Mouse (Mus musculus): Measurements from ENCODE around the gene Supt16. TPM values are rescaled to one million over a fixed set of nuclear protein-coding genes. Genes with fewer than 3 reads are reported as not detected.

The Supt16 gene
- total RNA-seq, 2 experiments from 2014 or later, result 22.1 to 23.3 TPM

DNA sequence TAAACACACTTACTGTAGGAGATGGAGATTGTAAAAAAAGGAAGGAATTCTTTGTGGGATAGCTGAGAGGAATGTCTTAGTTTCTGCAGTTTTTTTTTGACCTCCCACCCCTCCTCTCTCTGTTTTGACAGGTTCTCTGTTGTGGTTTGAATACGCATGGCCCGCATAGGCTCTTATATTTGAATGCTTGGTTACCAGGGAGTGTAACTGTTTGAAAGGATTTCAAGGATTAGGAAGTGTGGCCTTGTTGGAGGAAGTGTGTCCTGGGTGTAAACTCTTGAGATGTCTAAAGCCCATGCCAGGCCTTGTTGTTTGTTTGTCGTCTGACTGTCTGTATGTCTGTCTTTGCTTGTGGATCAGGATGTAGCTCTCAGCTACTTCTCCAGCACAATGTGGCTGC is 44.6 kb downstream of the Supt16 start:
- no peak for DNase-seq (ENCODE audit: low spot score)
- intact Hi-C loops (cut with DNase I), result no loop called here

DNA sequence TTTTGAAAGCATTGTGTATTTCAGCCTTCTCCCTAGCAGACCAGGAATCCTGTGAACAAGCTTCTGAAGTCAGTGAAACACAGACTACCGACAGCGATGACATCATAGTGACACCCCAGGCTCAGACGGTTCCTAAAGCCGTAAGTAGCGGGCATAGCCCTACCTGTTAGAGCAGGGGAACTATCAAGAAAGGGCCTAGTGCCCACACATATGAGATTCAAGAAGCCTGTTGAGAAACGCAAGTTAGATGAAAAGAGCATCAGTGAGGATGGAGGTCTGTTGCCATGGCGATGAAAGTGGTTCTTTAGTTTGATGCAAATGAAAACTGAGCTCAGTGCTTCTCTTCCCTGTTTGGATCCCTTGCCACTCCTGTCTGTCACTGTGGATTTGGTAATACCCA is 45.0 kb downstream of the Supt16 start:
- intact Hi-C loops (cut with DNase I), result no loop called here
- DNase-seq (ENCODE audit: low spot score), result no peak

DNA sequence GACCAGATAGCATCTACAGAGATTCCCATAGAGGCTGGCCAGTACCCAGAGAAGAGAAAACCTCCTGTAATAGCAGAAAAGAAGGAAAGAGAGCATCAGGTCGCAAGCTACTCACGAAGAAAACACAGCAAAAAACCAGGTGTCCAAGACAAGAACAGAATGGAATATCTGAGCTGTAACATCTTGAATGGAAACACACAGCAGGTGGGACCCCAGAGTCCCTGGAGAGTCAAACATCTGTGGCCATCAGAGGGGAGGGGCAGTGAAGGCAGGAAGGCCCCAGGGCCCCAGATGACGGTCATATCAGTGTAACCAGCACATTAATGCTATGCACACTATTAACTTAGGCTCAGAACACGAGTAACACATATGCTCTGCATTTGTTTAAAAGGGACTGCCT is 47.3 kb downstream of the Supt16 start:
- intact Hi-C loops (cut with DNase I), result no loop called here
- no peak for DNase-seq (ENCODE audit: low spot score)

DNA sequence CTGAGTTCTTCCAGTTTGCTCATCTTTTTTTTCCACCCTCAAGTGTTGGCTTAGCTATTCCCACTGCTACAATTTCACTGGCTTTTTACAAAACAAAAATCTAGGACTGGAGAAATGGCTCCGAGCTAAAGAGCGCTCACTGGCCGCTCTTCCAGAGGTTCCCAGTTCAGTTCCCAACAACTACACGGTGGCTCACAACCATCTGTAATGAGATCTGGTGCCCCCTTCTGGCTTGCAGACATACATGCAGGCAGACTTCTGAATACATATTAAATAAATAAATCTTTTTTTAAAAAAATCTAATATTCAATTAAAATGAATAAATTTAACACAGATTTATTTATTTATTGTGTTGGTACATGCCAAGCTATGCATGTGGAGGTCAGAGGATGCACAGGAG is 50.7 kb downstream of the Supt16 start:
- intact Hi-C loops (cut with DNase I), result no loop called here
- DNase-seq (ENCODE audit: low spot score), result no peak

DNA sequence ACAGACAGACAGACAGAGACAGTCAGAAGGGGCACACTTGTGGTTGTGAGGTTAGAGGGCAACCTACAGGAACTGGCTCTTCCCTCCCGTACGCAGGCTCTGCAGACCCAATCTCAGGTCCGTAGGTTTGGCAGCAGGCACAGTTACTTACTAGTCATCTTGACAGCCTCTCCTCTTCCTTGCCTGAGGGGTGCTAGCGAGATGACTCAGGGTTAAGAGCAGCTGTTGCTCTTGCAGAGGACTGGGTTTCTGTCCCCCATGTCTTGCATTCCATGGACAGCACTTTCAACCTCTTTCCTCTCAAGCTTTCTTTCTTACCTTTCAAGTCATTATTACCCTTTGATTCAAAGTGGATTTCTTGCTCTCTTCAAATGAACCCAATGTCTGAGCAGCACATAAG is 53.1 kb downstream of the Supt16 start:
- intact Hi-C loops (cut with DNase I), result no loop called here
- no peak for DNase-seq (ENCODE audit: low spot score)

DNA sequence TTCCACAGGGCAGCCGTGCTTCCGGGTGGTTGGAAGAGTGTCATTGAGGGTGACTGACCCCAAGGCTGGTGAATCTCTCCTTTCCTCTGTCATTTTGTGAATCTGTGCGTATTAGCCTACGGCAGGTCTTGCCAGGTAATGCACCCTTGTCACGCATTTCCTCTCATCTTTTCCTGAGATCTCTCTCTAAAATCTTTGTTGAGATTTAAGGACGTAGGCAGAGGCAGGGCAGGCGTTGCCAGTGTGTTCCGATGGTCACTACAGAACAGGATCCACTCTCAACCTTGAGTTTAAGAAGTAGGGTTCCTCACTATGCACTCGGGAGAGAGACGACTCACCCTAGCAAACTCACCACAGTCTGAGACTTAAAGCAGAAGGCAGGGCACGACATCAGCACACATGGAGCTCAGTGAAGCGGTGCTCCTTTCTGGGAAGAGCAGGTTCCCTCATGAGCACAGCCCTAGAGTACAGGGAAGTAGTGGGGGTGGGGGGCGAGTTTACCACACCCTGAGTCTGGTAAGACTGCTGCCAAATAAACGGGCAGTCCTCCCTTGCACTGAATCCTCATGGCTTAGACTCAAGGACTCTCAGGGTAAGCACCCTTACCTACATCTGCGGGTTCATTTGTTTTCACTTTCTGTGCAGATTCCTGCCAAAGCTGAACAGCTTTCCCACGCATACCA is 55.6 kb downstream of the Supt16 start:
- no peak for DNase-seq (ENCODE audit: low spot score)
- intact Hi-C loops (cut with DNase I), result no loop called here

DNA sequence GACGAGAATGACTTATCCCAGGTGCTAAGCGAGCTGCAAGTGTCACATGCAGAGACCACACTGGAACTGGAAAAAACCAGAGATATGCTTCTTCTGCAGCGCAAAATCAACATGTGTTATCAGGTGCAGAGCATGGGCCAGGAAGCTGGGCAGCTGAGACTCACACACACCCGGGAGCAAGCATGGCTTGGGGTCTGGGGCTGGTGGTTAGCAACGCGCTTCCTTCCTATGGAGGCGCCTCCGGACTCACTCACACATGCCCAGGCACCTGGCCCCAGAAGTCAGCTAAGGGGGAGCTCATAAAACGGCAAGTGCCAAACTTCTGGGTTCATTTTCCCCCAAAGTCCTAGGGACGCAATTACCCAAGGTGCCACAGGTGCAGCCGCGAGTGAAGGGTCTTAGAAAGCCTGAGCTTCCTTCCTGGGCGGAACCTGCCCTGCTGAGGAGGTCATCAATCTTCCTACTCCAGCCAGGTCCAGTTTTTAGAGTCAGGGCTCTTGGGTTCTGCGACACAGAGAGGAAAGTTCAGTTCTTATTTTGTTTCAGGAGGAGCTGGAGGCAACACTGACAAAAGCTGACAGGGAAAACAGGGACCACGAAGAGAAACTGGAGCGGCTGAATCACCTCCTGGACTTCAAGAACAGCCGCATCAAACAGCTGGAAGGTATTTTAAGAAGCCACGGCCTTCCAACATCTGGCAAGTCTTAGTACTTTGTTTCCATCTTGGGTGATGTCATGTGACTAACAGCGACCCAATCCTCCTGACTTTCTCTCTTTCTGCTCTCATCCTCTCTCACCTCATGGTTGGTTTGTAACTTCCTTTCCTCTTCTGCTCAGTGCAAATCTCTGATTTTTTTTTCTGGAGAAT is 56.4 kb downstream of the Supt16 start:
- intact Hi-C loops (cut with DNase I), result no loop called here
- DNase-seq (ENCODE audit: low spot score), result no peak

DNA sequence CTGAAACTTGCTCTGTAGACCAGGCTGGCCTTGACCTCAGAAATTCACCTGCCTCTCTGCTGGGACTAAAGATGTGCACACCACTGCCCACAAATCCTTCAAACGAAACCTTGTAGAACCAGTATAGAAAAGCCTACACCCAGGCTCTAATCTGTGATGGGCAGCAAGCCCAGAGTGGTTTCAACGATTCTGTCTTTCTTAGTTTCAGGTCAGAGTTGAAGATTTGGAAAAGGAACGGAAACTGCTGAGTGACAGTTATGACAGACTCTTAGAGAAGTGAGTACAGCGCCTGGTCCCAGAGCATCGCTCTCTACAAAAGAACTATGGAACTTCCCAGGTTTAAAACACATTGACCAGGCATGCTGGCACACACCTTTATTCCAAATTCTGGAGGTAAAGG is 63.6 kb downstream of the Supt16 start:
- intact Hi-C loops (cut with DNase I), result no loop called here
- DNase-seq (ENCODE audit: low spot score), result no peak

DNA sequence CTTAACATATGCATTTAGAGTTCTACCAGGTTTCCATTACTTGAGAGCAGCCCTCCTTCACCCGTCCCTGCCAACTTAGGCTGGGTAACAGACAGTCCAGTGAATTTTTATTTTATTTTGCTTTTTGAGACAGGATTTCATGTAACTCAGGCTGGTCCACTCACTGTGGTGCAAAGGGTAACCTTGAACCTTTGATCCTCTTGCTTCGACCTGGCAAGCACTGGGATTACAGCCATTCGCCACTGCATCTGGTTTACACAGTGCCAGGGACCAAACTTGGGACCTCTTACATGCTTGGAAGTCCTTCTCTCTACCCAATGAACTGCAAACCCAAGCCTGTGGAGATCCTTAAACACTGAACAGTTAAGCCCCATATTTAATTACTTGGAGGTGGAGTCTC is 72.6 kb downstream of the Supt16 start:
- no peak for DNase-seq (ENCODE audit: low spot score)
- intact Hi-C loops (cut with DNase I), result loop anchor here (2.0 to 5.0 kb wide), 2 partner anchors 72 to 213 kb away; partner anchors contain the start of gene Supt16

DNA sequence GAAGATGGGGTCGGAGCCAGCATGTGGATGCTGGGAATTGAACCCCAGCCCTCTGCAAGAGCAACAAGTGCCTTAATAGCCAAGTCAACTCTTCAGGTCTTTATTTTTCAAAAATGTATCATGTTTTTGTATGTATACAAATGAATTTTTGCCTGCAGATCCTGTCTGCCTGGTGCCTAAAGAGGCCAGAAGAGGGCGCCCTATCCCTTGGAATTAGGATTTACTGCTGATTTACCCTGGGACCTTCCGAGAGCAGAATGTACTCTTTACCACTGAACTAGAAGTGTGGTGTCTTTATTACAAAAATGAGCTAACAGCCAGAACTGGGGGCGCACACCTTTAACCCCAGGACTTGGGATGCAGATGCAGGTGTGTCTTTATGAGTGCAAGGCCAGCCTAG is 73.3 kb downstream of the Supt16 start:
- intact Hi-C loops (cut with DNase I), result loop anchor here (2.0 to 5.0 kb wide), 2 partner anchors 73 to 213 kb away; partner anchors contain the start of gene Supt16
- DNase-seq (ENCODE audit: low spot score), result no peak

DNA sequence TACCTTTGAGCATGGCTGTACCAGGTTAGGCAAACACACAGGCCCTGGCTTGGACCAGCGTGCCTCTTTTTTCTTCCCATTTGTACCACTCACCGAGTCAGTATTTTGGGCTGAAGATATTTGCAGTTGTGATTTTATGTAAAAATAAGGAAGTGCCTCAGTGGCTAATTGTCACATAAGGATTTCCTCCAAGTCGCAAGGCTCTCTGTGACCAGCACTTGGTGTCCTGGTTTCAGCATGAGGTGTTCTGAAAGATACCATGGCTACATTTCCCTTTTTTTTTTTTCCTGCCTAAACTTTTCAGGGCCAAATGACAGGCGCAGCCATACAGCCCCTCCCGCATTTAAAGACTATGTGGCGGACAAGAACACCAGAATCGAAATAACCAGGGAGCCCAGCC is 77.0 kb downstream of the Supt16 start:
- intact Hi-C loops (cut with DNase I), result loop anchor here (5.0 kb wide), 1 partner anchor 217 kb away; no protein-coding TSS in a partner anchor
- DNase-seq (ENCODE audit: low spot score), result no peak

DNA sequence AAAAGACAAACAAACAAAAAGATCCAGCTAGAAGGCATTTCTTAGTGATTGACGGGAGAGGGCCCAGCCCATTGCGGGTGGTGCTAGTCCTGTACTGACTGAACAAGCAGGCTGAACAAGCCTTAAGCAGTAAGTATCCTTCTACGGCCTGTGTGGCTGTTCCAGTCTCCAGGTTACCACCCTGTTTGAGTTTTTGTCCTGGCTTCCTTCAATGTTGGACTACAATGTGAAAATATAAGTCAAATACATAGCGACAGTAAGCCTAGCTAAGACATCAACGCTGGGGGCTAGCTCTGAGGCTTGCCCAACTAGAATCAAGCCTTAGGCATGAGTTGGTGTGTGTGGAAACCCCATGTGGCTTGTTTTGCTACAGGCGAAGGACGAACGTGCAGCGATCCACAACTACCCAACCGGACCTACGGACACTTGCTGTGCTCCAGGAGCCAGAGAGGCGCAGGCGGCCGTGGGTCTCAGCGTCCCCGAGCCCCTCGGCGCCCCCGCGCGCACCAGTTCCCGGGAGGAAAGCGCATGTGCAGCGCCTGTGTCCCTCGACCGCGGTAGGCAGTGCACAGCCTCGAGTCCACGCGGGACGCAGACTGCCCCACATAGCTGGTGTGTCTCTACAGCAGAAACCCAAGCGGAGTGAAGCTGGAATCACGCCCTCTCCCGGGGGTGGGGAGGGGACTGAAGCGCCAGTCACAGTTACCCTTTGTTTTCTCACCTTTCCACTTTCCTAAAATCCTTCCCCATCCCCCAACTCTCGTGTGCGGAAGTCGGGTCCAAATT is 78.2 kb downstream of the Supt16 start:
- intact Hi-C loops (cut with DNase I), result loop anchor here (2.0 kb wide), 1 partner anchor 14 kb away; the partner anchor contains the start of gene Hnrnpc

DNA sequence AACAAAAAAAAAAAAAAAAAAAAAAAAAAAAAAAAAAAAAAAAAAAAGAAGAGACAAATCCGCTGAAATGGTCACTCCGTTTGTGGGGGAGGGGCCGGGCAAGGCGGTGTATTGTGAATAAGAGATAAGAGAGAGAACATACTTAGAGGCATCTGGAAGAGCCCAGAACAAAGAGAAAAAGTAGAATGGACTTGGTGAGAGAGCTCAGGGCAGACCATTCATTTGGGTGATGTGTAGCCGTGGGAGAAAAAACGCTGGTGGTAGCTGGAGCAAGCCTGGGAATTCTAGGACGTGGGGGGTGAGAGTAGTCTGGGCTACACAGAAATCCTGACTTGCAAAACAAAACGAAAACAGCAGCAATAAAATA is 78.8 kb downstream of the Supt16 start:
- intact Hi-C loops (cut with DNase I), result loop anchor here (2.0 kb wide), 1 partner anchor 14 kb away; the partner anchor contains the start of gene Hnrnpc
- DNase-seq (ENCODE audit: low spot score), result no peak

More for the DNA sequence above, 78.2 kb downstream of the Supt16 start:
- DNase-seq (ENCODE audit: low spot score), result no peak

DNA sequence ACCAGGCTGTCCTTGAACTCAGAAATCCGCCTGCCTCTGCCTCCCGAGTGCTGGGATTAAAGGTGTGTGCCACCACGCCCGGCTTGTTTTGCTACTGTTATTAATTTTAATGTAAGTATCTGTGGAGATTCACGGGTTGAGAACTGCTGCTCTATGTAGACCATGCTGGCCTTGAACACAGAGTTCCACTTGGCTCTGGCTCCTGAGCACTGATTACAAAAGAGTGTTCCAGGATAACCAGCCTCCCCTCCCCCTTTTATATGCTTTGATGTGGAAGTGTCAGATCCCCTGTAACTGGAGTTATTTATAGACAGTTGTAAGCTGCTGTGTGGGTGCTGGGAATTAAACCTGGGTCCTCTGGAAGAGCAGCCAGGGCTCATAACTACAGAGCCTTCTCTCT is 80.0 kb downstream of the Supt16 start:
- DNase-seq (ENCODE audit: low spot score), result no peak
- intact Hi-C loops (cut with DNase I), result no loop called here

DNA sequence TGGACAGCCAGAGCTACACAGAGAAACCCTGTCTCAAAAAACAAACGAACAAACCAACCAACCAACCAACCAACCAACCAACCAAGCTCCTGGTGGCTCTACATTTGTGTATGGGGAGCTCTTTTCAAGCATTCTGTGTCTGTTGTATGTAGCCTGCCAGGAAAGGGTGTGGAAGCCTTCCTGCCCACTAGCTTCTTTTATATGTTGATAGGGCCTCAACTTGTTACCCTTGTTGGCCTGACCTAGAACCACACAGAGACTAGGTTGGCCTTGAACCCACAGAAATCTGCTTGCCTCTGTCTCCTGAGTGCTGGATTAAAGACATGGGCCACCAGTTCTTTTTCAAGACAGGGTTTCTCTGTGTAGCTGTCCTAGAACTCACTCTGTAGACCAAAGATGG is 83.1 kb downstream of the Supt16 start:
- intact Hi-C loops (cut with DNase I), result no loop called here
- no peak for DNase-seq (ENCODE audit: low spot score)

Other genes starting within 250 kb of the Supt16 start
- gene Arhgef40, start 212.7 kb downstream of the Supt16 start, total RNA-seq (2021), result 10 to 100 TPM; 31.2 to 41.2 TPM
- gene Tmem253, start 181.8 kb downstream of the Supt16 start, total RNA-seq (2021), result 1 to 10 TPM; 3.3 to 3.9 TPM
- 10 to 100 TPM; 24.8 to 29.0 TPM for gene Zfp219, start 176.7 kb downstream of the Supt16 start, total RNA-seq (2021)
- not detected for gene Olfr221, start 155.0 kb downstream of the Supt16 start, total RNA-seq (2021)
- gene Hnrnpc, start 93.4 kb downstream of the Supt16 start, total RNA-seq (2021), result 100 to 1,000 TPM; 132 to 147 TPM
- not detected for gene Rpgrip1, start 86.7 kb downstream of the Supt16 start, total RNA-seq (2021)
- 10 to 100 TPM; 34.6 to 44.8 TPM for gene Chd8, start 60.4 kb upstream of the Supt16 start, total RNA-seq (2021)
- gene Tox4, start 81.7 kb upstream of the Supt16 start, total RNA-seq (2021), result 10 to 100 TPM; 33.0 to 37.6 TPM
- 1 to 10 TPM; 4.2 to 5.2 TPM for gene Rab2b, start 82.1 kb upstream of the Supt16 start, total RNA-seq (2021)
- 10 to 100 TPM; 14.3 to 17.8 TPM for gene Mettl3, start 107.7 kb upstream of the Supt16 start, total RNA-seq (2021)
- 1 to 10 TPM; 1.4 to 1.8 TPM for gene Sall2, start 131.3 kb upstream of the Supt16 start, total RNA-seq (2021)
- gene Olfr1513, start 159.0 kb upstream of the Supt16 start, total RNA-seq (2021), result not detected
- not detected for gene Olfr1512, start 181.8 kb upstream of the Supt16 start, total RNA-seq (2021)
- not detected for gene Olfr1511, start 200.0 kb upstream of the Supt16 start, total RNA-seq (2021)
- gene Olfr1510, start 217.0 kb upstream of the Supt16 start, total RNA-seq (2021), result not detected
- not detected for gene Olfr1509, start 245.6 kb upstream of the Supt16 start, total RNA-seq (2021)